Mouse (Mus musculus) ES-E14 (cell line): ENCODE measurements around the gene Dnajc6. TPM values are rescaled to one million over a fixed set of nuclear protein-coding genes. Genes with fewer than 3 reads are reported as not detected.

Experiments used
- DNase-seq: peaks from one replicate; pipeline ENCODE4 v3.0.0-alpha.2; 2013; ENCODE audit warnings: low read depth, low spot score
- H3K27ac ChIP-seq: 2 replicates; pipeline ENCODE4 v1.5.1; 2012; ENCODE audit warnings: low read depth, mild to moderate bottlenecking, low read length, moderate library complexity, mixed read lengths; ENCODE audit not compliant: poor library complexity, insufficient read depth, severe bottlenecking
- H3K36me3 ChIP-seq: 2 replicates; pipeline ENCODE4 v1.6.1; 2012; ENCODE audit warnings: mild to moderate bottlenecking, low read length, moderate library complexity, mixed read lengths; ENCODE audit not compliant: control insufficient read depth, poor library complexity, insufficient read depth, severe bottlenecking
- H3K4me1 ChIP-seq, 2 experiments: fragments of 150-350 bp in 1 of 2; sonication (generic) in 1 of 2; 2 replicates each; pipeline ENCODE4 v1.6.1; 2012; ENCODE audit warnings: low read length in 2 of 2, mild to moderate bottlenecking in 1 of 2, mixed read lengths in 1 of 2; ENCODE audit not compliant: control insufficient read depth in 2 of 2, insufficient read depth in 2 of 2, poor library complexity in 1 of 2
- H3K4me3 ChIP-seq, 2 experiments: fragments of 150-350 bp in 1 of 2; sonication (generic) in 1 of 2; 2 replicates each; pipeline ENCODE4 v1.5.1; 2012; ENCODE audit warnings: low read length in 2 of 2, low read depth in 1 of 2, mild to moderate bottlenecking in 1 of 2, mixed read lengths in 1 of 2; ENCODE audit not compliant: insufficient read depth in 1 of 2, poor library complexity in 1 of 2, severe bottlenecking in 1 of 2
- H3K9ac ChIP-seq: 2 replicates; pipeline ENCODE4 v1.6.1; 2012; ENCODE audit warnings: low read depth, mild to moderate bottlenecking, low read length, mixed read lengths; ENCODE audit not compliant: poor library complexity, insufficient read depth, severe bottlenecking
- H3K9me3 ChIP-seq: fragments of 150-350 bp; sonication (generic); 2 replicates; pipeline ENCODE4 v1.6.1; 2012; ENCODE audit warnings: low read depth, mild to moderate bottlenecking, low read length; ENCODE audit not compliant: control insufficient read depth, insufficient read depth
- CHD2 ChIP-seq: IDR thresholded peaks from 2 replicates; pipeline ENCODE4 v1.6.1; 2014; ENCODE audit warnings: mild to moderate bottlenecking, low read depth, low read length, inconsistent platforms
- HCFC1 ChIP-seq: IDR thresholded peaks from 2 replicates; pipeline ENCODE4 v1.6.1; 2012; ENCODE audit warnings: low read length, inconsistent platforms, borderline replicate concordance; ENCODE audit not compliant: insufficient read depth
- MAFK ChIP-seq: IDR thresholded peaks from 2 replicates; pipeline ENCODE4 v1.6.1; 2014; ENCODE audit warnings: mild to moderate bottlenecking, low read depth, low read length, inconsistent platforms; ENCODE audit not compliant: insufficient read depth
- ZC3H11A ChIP-seq: IDR thresholded peaks from 2 replicates; pipeline ENCODE4 v1.6.1; 2012; ENCODE audit warnings: low read depth, mild to moderate bottlenecking, inconsistent platforms, low read length, borderline replicate concordance
- ZNF384 ChIP-seq: IDR thresholded peaks from 2 replicates; pipeline ENCODE4 v1.6.1; 2012; ENCODE audit warnings: low read depth, low read length, inconsistent platforms
- in situ Hi-C, 2 experiments: fragments of 600-800 bp; cut with MboI; formaldehyde crosslinking; loops; one replicate each; pipeline ENCODE4 v1.15.1; 2025; ENCODE audit warnings: low sequenced_read_pairs in 2 of 2, inconsistent platforms in 1 of 2; ENCODE audit not compliant: unreplicated experiment in 2 of 2
- total RNA-seq: library from RNA; depleted of rRNA; stranded (reverse); fragments of 300-350 nt; gene quantifications from 2 replicates; pipeline ENCODE4 v1.2.3, GENCODE M21; 2012

Dnajc6 gene
- total RNA-seq, 1 experiment, result 7.2 TPM

DNA sequence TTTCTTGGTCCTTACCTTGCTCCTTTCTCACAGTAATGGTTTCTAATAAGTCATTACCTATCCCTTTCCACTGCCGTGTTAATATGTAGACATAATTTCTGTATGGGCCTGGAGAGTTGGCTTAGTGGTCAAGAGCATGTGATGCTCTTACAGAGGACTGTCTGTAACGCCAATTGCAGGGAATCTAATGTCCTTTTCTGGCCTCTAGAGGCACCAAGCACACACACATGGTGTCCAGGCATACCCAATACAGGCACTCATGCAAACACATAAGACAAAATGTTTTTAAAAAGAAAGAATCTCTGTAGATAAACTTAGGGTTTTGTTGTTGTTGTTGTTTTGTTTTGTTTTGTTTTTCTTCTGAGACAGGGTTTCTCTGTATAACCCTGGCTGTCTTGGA, 121.3 kb downstream of the Dnajc6 start:
- H3K9me3 ChIP-seq, result no peaks in the 10 kb centered on the region
- peaks cover 2% of the 10 kb centered on the region; the same call in 1 of the 2 replicates for H3K36me3 ChIP-seq
- H3K27ac ChIP-seq, result no peak overlapping the region
- no peaks in the 10 kb centered on the region; a peak in 1 of 4 replicates for H3K4me1 ChIP-seq
- DNase-seq, result no peak
- TF ChIP-seq ZNF384 (no peak), CHD2 (no peak), ZC3H11A (no peak), HCFC1 (no peak), MAFK (no peak)
- H3K4me3 ChIP-seq, result no peak overlapping the region
- H3K9ac ChIP-seq, result no peak overlapping the region
- in situ Hi-C loops, result no loop called here

DNA sequence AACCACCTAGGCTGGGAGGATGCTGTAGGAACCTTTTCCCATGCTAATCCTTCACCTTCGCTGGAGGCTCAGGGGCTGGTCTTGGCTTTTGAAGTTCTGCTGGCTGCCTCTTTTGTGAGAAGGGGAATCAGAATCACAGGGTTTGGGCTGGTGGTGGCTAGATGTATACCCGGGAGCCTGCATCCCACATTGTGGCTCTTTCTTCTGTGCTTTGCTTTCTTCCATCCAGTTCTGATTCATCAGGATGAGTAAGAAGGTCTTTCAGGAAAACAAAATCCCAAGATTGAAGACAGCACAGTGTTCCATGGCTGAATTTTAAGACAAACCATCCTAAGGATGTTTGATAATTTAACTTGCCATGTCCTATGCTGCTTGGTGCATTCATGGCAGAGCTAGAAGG, 123.8 kb downstream of the Dnajc6 start:
- H3K4me1 ChIP-seq, result no peaks in the 10 kb centered on the region; a peak in 1 of 4 replicates
- no peak overlapping the region for H3K27ac ChIP-seq
- H3K4me3 ChIP-seq, result no peak overlapping the region
- no peak for TF ChIP-seq ZNF384
- no peak for TF ChIP-seq HCFC1
- no peak for TF ChIP-seq CHD2
- TF ChIP-seq MAFK, result no peak
- no peak for TF ChIP-seq ZC3H11A
- no peaks in the 10 kb centered on the region for H3K9me3 ChIP-seq
- no peak for DNase-seq
- H3K9ac ChIP-seq, result no peak overlapping the region
- in situ Hi-C loops, result no loop called here
- peaks cover 2% of the 10 kb centered on the region; the same call in 1 of the 2 replicates for H3K36me3 ChIP-seq

DNA sequence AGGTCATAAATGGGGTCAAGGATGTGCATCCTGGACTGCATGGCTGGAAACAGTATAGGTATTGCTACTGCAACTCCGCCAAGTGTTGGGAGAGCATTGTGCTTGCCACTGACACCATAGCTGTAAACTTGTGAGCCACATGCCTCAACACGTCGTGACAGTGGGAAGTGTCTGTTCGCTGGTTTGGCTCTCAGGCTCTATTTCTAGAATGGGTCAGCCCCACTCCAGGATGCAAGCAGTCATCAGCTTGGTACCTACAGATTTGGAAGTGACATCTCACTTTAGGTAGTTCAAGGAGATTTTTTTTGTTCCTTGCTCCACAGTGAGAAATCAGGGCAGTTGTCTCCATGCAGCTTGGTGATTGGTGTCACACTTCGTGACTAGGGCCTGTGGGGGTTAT, 124.8 kb downstream of the Dnajc6 start:
- in situ Hi-C loops, result no loop called here
- Histone ChIP-seq H3K9me3 (no peaks in the 10 kb centered on the region), H3K27ac (no peak overlapping the region), H3K4me1 (no peaks in the 10 kb centered on the region; a peak in 1 of 4 replicates), H3K4me3 (no peak overlapping the region), H3K9ac (no peak overlapping the region), H3K36me3 (peaks cover 2% of the 10 kb centered on the region; the same call in 1 of the 2 replicates)
- DNase-seq, result no peak
- TF ChIP-seq ZNF384, result no peak
- TF ChIP-seq CHD2, result no peak
- no peak for TF ChIP-seq MAFK
- TF ChIP-seq ZC3H11A, result no peak
- TF ChIP-seq HCFC1, result no peak

DNA sequence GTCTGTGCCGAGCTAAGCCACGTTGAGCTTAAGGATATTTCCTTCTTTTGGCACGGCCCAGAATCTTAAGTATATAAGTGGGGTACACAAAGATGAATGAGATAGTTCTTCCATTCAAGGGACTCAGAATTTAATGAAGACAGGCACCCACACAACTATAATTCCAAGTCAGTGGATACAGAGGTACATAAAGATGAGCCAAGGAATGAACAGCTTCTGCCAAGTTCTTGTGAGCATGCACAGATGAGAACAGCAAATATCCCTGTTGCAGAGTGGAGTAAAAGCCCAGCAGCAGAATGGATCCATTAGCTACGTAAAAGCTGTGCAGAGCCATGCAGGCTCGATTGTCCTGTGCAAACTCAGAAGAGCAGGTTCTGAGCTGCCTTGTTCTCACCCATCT, 128.8 kb downstream of the Dnajc6 start:
- no peaks in the 10 kb centered on the region for H3K9me3 ChIP-seq
- no peak overlapping the region for H3K4me3 ChIP-seq
- DNase-seq, result no peak
- H3K36me3 ChIP-seq, result no peaks in the 10 kb centered on the region; the same call in 1 of the 2 replicates
- no peak overlapping the region for H3K9ac ChIP-seq
- no peak overlapping the region for H3K27ac ChIP-seq
- no peaks in the 10 kb centered on the region for H3K4me1 ChIP-seq
- TF ChIP-seq MAFK, result no peak
- no peak for TF ChIP-seq ZNF384
- TF ChIP-seq CHD2, result no peak
- TF ChIP-seq ZC3H11A, result no peak
- TF ChIP-seq HCFC1, result no peak
- in situ Hi-C loops, result no loop called here

DNA sequence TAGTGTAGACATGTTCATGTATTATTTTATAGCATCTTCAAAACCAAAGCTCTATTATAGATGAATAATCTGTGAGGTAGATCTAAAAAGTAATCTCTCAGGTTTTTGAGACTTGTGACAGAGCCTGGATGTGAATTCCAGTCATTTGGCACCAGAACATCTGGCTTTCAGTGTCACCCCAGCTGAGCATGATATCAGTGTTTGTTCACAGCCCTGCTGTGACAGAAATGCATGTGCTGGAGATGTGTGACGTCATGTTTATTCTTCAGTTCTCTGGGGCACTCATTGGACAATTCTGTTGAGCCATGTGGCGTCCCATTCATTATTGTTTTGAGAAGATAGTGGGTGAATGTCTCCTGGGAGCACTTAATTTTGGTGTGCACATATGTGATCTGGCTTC, 139.1 kb downstream of the Dnajc6 start:
- no peak overlapping the region for H3K9ac ChIP-seq
- no peak for TF ChIP-seq ZC3H11A
- no peak for TF ChIP-seq ZNF384
- no peak for TF ChIP-seq CHD2
- TF ChIP-seq HCFC1, result no peak
- no peak for TF ChIP-seq MAFK
- H3K9me3 ChIP-seq, result no peaks in the 10 kb centered on the region
- H3K4me3 ChIP-seq, result no peak overlapping the region
- H3K4me1 ChIP-seq, result no peaks in the 10 kb centered on the region
- H3K36me3 ChIP-seq, result peaks cover 2% of the 10 kb centered on the region; the same call in 1 of the 2 replicates
- in situ Hi-C loops, result no loop called here
- H3K27ac ChIP-seq, result no peak overlapping the region
- no peak for DNase-seq
